Mouse (Mus musculus): ENCODE measurements around the gene Six5.

DNA sequence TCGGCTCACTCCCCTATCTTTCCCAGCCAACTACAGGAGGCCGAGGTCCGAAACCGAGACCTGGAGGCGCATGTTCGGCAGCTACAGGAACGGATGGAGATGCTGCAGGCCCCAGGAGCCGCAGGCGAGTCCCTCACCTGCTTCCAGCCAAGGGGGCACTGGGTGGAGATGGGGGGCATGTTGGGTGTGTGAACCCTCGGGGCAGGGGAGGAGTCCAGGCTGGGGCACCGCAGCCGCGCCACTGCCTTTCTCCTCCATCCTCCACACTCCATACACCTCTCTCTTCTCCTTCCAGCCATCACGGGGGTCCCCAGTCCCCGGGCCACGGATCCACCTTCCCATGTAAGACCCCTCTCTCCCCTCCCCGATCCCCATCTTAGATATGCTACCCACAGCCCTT is 2.5 kb upstream of the Six5 start:
- TF ChIP-seq CTCF (IDR thresholded peaks at IDR 0.05; ENCODE audit: extremely low read depth, insufficient read depth, insufficient read length, insufficient replicate concordance) (no peak), POLR2A (IDR thresholded peaks at IDR 0.05; ENCODE audit: low read depth, low read length) (no peak)

Data from spleen, adult 2 months (tissue).